Comparison of ENCODE assay signal across 23 mouse cellular contexts in genomic region chr8:13228923-13229610, GRCm38 (mm10). TPM values are rescaled to one million over a fixed set of nuclear protein-coding genes. Genes with fewer than 3 reads are reported as not detected.
DNase-seq lines count a peak whose midpoint lies in the region; ATAC-seq lines count a peak whose summit lies in the region.
"Had no signal": no experiment of that assay in that cellular context is flagged by ENCODE, and none has a peak within 500 bp of the region (broad histone marks: within the 10 kb centered on the region; RNA-seq: fewer than 3 reads in every experiment).

No protein-coding gene starts in this region.

- no peaks in the 10 kb centered on the region; the same call in 1 of the 2 replicates for H3K36me3 ChIP-seq in heart, embryonic 11.5 days (ENCODE audit: control insufficient read depth, insufficient read depth, low read length)
- no peaks in the 10 kb centered on the region for H3K36me3 ChIP-seq in neural tube, embryonic 13.5 days
- no peaks in the 10 kb centered on the region for H3K36me3 ChIP-seq in limb, embryonic 11.5 days (ENCODE audit: control insufficient read depth, insufficient read depth, low read length)
- H3K36me3 ChIP-seq: lung, embryonic 15.5 days; midbrain, embryonic 10.5 days; midbrain, embryonic 15.5 days; neural tube, embryonic 12.5 days had no signal

- no peak overlapping the region for H3K9ac ChIP-seq in heart, embryonic 11.5 days (ENCODE audit: low read depth, low read length)
- no peak overlapping the region for H3K9ac ChIP-seq in neural tube, embryonic 13.5 days
- H3K9ac ChIP-seq in limb, embryonic 11.5 days (ENCODE audit: low read length) = no peak overlapping the region
- H3K9ac ChIP-seq: forebrain, embryonic 13.5 days; lung, embryonic 15.5 days; midbrain, embryonic 15.5 days; neural tube, embryonic 12.5 days had no signal

- H3K9me3 ChIP-seq in heart, embryonic 11.5 days (replicated peaks; ENCODE audit: control insufficient read depth, low read length) = no peaks in the 10 kb centered on the region
- H3K9me3 ChIP-seq in neural tube, embryonic 13.5 days = no peaks in the 10 kb centered on the region
- H3K9me3 ChIP-seq in limb, embryonic 11.5 days (ENCODE audit: control insufficient read depth, low read length) = no peaks in the 10 kb centered on the region
- H3K9me3 ChIP-seq: forebrain, embryonic 13.5 days; lung, embryonic 15.5 days; midbrain, embryonic 10.5 days; midbrain, embryonic 15.5 days; neural tube, embryonic 12.5 days had no signal

- WGBS in heart, embryonic 11.5 days (ENCODE audit: insufficient replicate concordance) = 39% methylated on average over 9 of the region's 9 CpGs
- WGBS in neural tube, embryonic 13.5 days = 29% methylated on average over 9 of the region's 9 CpGs
- 35% methylated on average over 9 of the region's 9 CpGs for WGBS in limb, embryonic 11.5 days

- ATAC-seq in heart, embryonic 11.5 days (replicated peaks; ENCODE audit: insufficient number of reproducible peaks, low FRiP score, low TSS enrichment) = no peak
- ATAC-seq in neural tube, embryonic 13.5 days (ENCODE audit: low read depth) = 0 out of 2 replicates have a peak, but pooled peaks have one; percentile 19
- peak; percentile 58 for ATAC-seq in limb, embryonic 11.5 days (ENCODE audit: insufficient number of reproducible peaks, low FRiP score, low TSS enrichment, low read depth)
- ATAC-seq: forebrain, embryonic 13.5 days; hindbrain, embryonic 16.5 days; midbrain, embryonic 15.5 days had no signal

- peak overlapping the region; percentile 11 for H3K27ac ChIP-seq in heart, embryonic 11.5 days (ENCODE audit: low read depth, low read length)
- H3K27ac ChIP-seq in neural tube, embryonic 13.5 days (replicated peaks) = no peak overlapping the region
- no peak overlapping the region; the same call in 1 of the 2 replicates for H3K27ac ChIP-seq in limb, embryonic 11.5 days (replicated peaks; ENCODE audit: low read depth, low read length)
- H3K27ac ChIP-seq: forebrain, embryonic 13.5 days; layer of hippocampus, adult 2 months; lung, embryonic 15.5 days; midbrain, embryonic 10.5 days; midbrain, embryonic 15.5 days; neural tube, embryonic 12.5 days had no signal

- no peak for DNase-seq in heart, postnatal 36 days
- no peak for DNase-seq in neural tube, embryonic 10.5 days (ENCODE audit: extremely low spot score, low spot score)
- peak; percentile 45 for DNase-seq in limb, embryonic 11.5 days (ENCODE audit: low spot score)
- no peak for DNase-seq in adipocyte (ENCODE audit: low spot score)
- DNase-seq in thymus, adult 18-20 months = no peak
- DNase-seq: adrenal gland, postnatal 10 days; B cell, adult 2 months; cerebellum, adult 9-10 months; cerebellum, postnatal 36 days; kidney, adult 2 months; kidney, postnatal 36 days; thymus, postnatal 4 days had no signal

- H3K4me1 ChIP-seq in heart, embryonic 11.5 days (ENCODE audit: control insufficient read depth, insufficient read depth, low read length) = peaks cover 29% of the 10 kb centered on the region
- peaks cover 14% of the 10 kb centered on the region; the same call in 1 of the 2 replicates for H3K4me1 ChIP-seq in neural tube, embryonic 13.5 days (replicated peaks)
- H3K4me1 ChIP-seq in limb, embryonic 11.5 days (ENCODE audit: control insufficient read depth, insufficient read depth, low read length) = peaks cover 11% of the 10 kb centered on the region
- H3K4me1 ChIP-seq: lung, embryonic 15.5 days; midbrain, embryonic 15.5 days had no signal

- no peak overlapping the region for H3K4me2 ChIP-seq in heart, embryonic 11.5 days
- H3K4me2 ChIP-seq in neural tube, embryonic 13.5 days = no peak overlapping the region
- no peak overlapping the region for H3K4me2 ChIP-seq in limb, embryonic 11.5 days (ENCODE audit: low read depth, severe bottlenecking)
- H3K4me2 ChIP-seq: forebrain, embryonic 13.5 days; liver, embryonic 11.5 days; lung, embryonic 15.5 days; midbrain, embryonic 15.5 days; neural tube, embryonic 12.5 days had no signal

- no peak overlapping the region for H3K4me3 ChIP-seq in heart, embryonic 11.5 days (ENCODE audit: low read depth, low read length)
- no peak overlapping the region for H3K4me3 ChIP-seq in neural tube, embryonic 13.5 days
- H3K4me3 ChIP-seq in limb, embryonic 11.5 days (ENCODE audit: low read depth, low read length) = no peak overlapping the region
- H3K4me3 ChIP-seq: forebrain, embryonic 13.5 days; layer of hippocampus, adult 2 months; lung, embryonic 15.5 days; midbrain, embryonic 10.5 days; midbrain, embryonic 15.5 days; neural tube, embryonic 12.5 days had no signal

- no peaks in the 10 kb centered on the region; the same call in 1 of the 2 replicates for H3K27me3 ChIP-seq in heart, embryonic 11.5 days (ENCODE audit: control insufficient read depth, insufficient read depth, low read length)
- H3K27me3 ChIP-seq in neural tube, embryonic 13.5 days = peaks cover 7% of the 10 kb centered on the region; the same call in 1 of the 2 replicates
- H3K27me3 ChIP-seq in limb, embryonic 11.5 days (ENCODE audit: control insufficient read depth, insufficient read depth, low read length) = no peaks in the 10 kb centered on the region
- H3K27me3 ChIP-seq: forebrain, embryonic 13.5 days; lung, embryonic 15.5 days; midbrain, embryonic 15.5 days; neural tube, embryonic 12.5 days had no signal

- intact Hi-C loops in heart, postnatal 36 days (cut with DNase I) = no loop called here

RNA-seq across cellular contexts. Expression of gene Adprhl1, which starts 24.9 kb away (rescaled TPM):
- 132 and 142 TPM in 2 replicates for polyA plus RNA-seq in heart, embryonic 11.5 days (2014; fragmentation: Nextera tagmentation; extraction: Ambion mirVana)
- total RNA-seq in heart, postnatal 36 days (2021) = 100 to 1,000 TPM; 573 to 582 TPM
- 0.65 and 2.4 TPM in 2 replicates for polyA plus RNA-seq in neural tube, embryonic 13.5 days (2015; fragmentation: Nextera tagmentation; extraction: Ambion mirVana)
- not detected in 2 replicates for polyA plus RNA-seq in limb, embryonic 11.5 days (2014; fragmentation: Nextera tagmentation; extraction: Ambion mirVana)
- total RNA-seq: megakaryocyte progenitor cell, adult 5-6 weeks had no signal
- polyA plus RNA-seq: forebrain, embryonic 13.5 days; midbrain, embryonic 10.5 days; midbrain, embryonic 15.5 days had no signal

RNA-seq across cellular contexts. Expression of gene Grtp1, which starts 28.6 kb away (rescaled TPM):
- polyA plus RNA-seq in heart, embryonic 11.5 days (2014; fragmentation: Nextera tagmentation; extraction: Ambion mirVana) = 28.2 and 30.6 TPM in 2 replicates
- 1 to 10 TPM; 4.8 to 4.9 TPM for total RNA-seq in heart, postnatal 36 days (2021)
- polyA plus RNA-seq in neural tube, embryonic 13.5 days (2015; fragmentation: Nextera tagmentation; extraction: Ambion mirVana) = 9.7 and 11.2 TPM in 2 replicates
- polyA plus RNA-seq in limb, embryonic 11.5 days (2014; fragmentation: Nextera tagmentation; extraction: Ambion mirVana) = 15.7 and 17.7 TPM in 2 replicates

RNA-seq across cellular contexts. Expression of gene Dcun1d2, which starts 58.9 kb away (rescaled TPM):
- 27.0 and 27.2 TPM in 2 replicates for polyA plus RNA-seq in heart, embryonic 11.5 days (2014; fragmentation: Nextera tagmentation; extraction: Ambion mirVana)
- total RNA-seq in heart, postnatal 36 days (2021) = 10 to 100 TPM; 49.1 to 58.1 TPM
- 33.5 and 34.3 TPM in 2 replicates for polyA plus RNA-seq in neural tube, embryonic 13.5 days (2015; fragmentation: Nextera tagmentation; extraction: Ambion mirVana)
- 26.9 and 28.7 TPM in 2 replicates for polyA plus RNA-seq in limb, embryonic 11.5 days (2014; fragmentation: Nextera tagmentation; extraction: Ambion mirVana)

RNA-seq across cellular contexts. Expression of gene Tmco3, which starts 58.9 kb away (rescaled TPM):
- polyA plus RNA-seq in heart, embryonic 11.5 days (2014; fragmentation: Nextera tagmentation; extraction: Ambion mirVana) = 34.4 and 39.3 TPM in 2 replicates
- total RNA-seq in heart, postnatal 36 days (2021) = 10 to 100 TPM; 29.4 to 29.7 TPM
- polyA plus RNA-seq in neural tube, embryonic 13.5 days (2015; fragmentation: Nextera tagmentation; extraction: Ambion mirVana) = 45.9 and 49.2 TPM in 2 replicates
- polyA plus RNA-seq in limb, embryonic 11.5 days (2014; fragmentation: Nextera tagmentation; extraction: Ambion mirVana) = 35.9 and 38.6 TPM in 2 replicates

Comparison
In these comparisons a context has a peak if more than half of its experiments do, and no peak if none do; other contexts are left out.
1. RNA of gene Adprhl1, which starts 24.9 kb away (polyA plus RNA-seq): 132 to 142 TPM in heart, embryonic 11.5 days; 0.65 to 2.4 TPM in neural tube, embryonic 13.5 days and not detected in limb, embryonic 11.5 days; every median in the first group is over 10 times any median in the second.